Mouse (Mus musculus) ES-Bruce4 (cell line): Measurements from ENCODE around the gene Zfpm1. TPM values are rescaled to one million over a fixed set of nuclear protein-coding genes. Genes with fewer than 3 reads are reported as not detected.

Experiments used
- H3K27ac ChIP-seq: 2 replicates; pipeline ENCODE4 v1.5.1; 2012; ENCODE audit warnings: low read length, inconsistent platforms; ENCODE audit not compliant: insufficient read depth
- H3K27me3 ChIP-seq: 2 replicates; pipeline ENCODE4 v1.6.1; 2012; ENCODE audit warnings: mild to moderate bottlenecking, low read length, inconsistent platforms; ENCODE audit not compliant: control insufficient read depth, poor library complexity, insufficient read depth, severe bottlenecking
- H3K36me3 ChIP-seq: 2 replicates; pipeline ENCODE4 v1.6.1; 2012; ENCODE audit warnings: inconsistent platforms, mild to moderate bottlenecking, low read length, moderate library complexity; ENCODE audit not compliant: control insufficient read depth, poor library complexity, insufficient read depth, severe bottlenecking
- H3K4me1 ChIP-seq: one replicate; pipeline ENCODE4 v1.8.1; 2011; ENCODE audit warnings: low read length; ENCODE audit not compliant: control insufficient read depth, insufficient read depth
- H3K4me3 ChIP-seq: 2 replicates; pipeline ENCODE4 v1.5.1; 2011; ENCODE audit warnings: low read depth, mild to moderate bottlenecking, low read length
- H3K9ac ChIP-seq: 2 replicates; pipeline ENCODE4 v1.6.1; 2012; ENCODE audit warnings: low read depth, mild to moderate bottlenecking, inconsistent platforms; ENCODE audit not compliant: poor library complexity, severe bottlenecking
- H3K9me3 ChIP-seq: replicated peaks from 2 replicates; pipeline ENCODE4 v1.6.1; 2012; ENCODE audit warnings: mild to moderate bottlenecking, low read length, inconsistent platforms; ENCODE audit not compliant: control insufficient read depth, poor library complexity, insufficient read depth, severe bottlenecking
- CTCF ChIP-seq: IDR thresholded peaks from one replicate; pipeline ENCODE4 v1.8.1; 2011; ENCODE audit warnings: low read depth, low read length
- EP300 ChIP-seq: IDR thresholded peaks from 2 replicates; pipeline ENCODE4 v1.6.1; 2011; ENCODE audit warnings: low read depth, low read length; ENCODE audit not compliant: insufficient read depth
- POLR2A ChIP-seq: IDR thresholded peaks from one replicate; pipeline ENCODE4 v1.8.1; 2011; ENCODE audit warnings: low read length; ENCODE audit not compliant: insufficient read depth
- polyA plus RNA-seq: library from polyadenylated mRNA; stranded (reverse); fragments of >200 nt; gene quantifications from 2 replicates; pipeline ENCODE4 v1.2.4, GENCODE M21; 2011; ENCODE audit warnings: low read depth; ENCODE audit not compliant: missing spikeins, insufficient read depth, insufficient read length

Zfpm1 gene
- polyA plus RNA-seq, 1 experiment, result 15.5 TPM

- TF ChIP-seq POLR2A, result no peak
- TF ChIP-seq EP300, result no peak
- no peak for TF ChIP-seq CTCF
- Histone ChIP-seq H3K9ac (no peak overlapping the region), H3K9me3 (no peaks in the 10 kb centered on the region), H3K27me3 (no peaks in the 10 kb centered on the region), H3K36me3 (no peaks in the 10 kb centered on the region), H3K4me3 (no peak overlapping the region), H3K27ac (no peak overlapping the region), H3K4me1 (peaks cover 4% of the 10 kb centered on the region)
Observed at GRCm38 (mm10) chr8:122342362-122342761, 60.4 kb downstream of the Zfpm1 start.

DNA sequence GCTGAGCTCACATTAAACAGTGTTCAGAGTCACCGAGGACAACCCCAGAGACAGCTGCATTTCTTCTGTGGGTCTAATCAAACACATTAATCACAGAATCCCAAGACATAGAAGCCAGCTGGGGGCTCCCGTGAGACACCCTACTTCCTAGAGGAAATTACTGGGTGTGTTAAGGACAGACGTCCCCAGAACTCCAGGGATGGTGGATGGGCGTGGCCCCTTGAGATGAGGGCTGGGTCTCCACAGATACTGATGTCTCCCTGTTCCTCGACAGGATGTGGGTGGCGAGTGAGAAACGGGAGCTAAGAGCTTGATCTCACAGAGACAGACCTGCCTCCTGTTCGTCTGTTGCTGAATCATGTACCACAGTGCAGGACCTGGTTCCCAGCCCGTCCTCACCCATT is 60.9 kb downstream of the Zfpm1 start:
- H3K4me1 ChIP-seq, result peaks cover 4% of the 10 kb centered on the region
- no peak overlapping the region for H3K9ac ChIP-seq
- H3K4me3 ChIP-seq, result no peak overlapping the region
- no peaks in the 10 kb centered on the region for H3K36me3 ChIP-seq
- H3K27me3 ChIP-seq, result no peaks in the 10 kb centered on the region
- TF ChIP-seq POLR2A (no peak), CTCF (no peak), EP300 (no peak)
- H3K9me3 ChIP-seq, result no peaks in the 10 kb centered on the region
- no peak overlapping the region for H3K27ac ChIP-seq

DNA sequence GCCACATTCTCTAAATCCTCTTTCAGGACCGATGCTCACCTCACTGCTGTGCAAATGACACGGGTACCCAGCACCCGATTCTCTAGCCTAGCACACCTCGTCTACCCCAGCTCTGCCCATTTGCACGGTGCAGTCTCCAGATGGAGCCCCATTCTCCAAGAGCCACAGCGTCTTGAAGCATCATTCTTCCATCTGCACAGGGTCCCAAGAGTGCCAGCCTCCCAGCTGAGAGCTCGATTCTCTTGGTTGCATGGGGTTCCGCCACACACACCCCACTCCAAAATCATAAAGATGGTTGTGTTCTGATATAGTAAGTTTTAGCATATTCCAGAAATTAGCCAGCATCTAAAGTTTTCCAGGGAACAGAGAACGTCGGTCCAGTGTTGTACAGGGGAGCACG is 61.4 kb downstream of the Zfpm1 start:
- H3K36me3 ChIP-seq, result no peaks in the 10 kb centered on the region
- no peaks in the 10 kb centered on the region for H3K27me3 ChIP-seq
- H3K9ac ChIP-seq, result peak overlapping the region; percentile 38
- H3K9me3 ChIP-seq, result no peaks in the 10 kb centered on the region
- peak overlapping the region; percentile 9; the same call in 1 of the 2 replicates for H3K27ac ChIP-seq
- TF ChIP-seq CTCF (no peak), POLR2A (no peak), EP300 (no peak)
- peaks cover 4% of the 10 kb centered on the region for H3K4me1 ChIP-seq
- H3K4me3 ChIP-seq, result peak overlapping the region; percentile 37

- no peaks in the 10 kb centered on the region for H3K27me3 ChIP-seq
- H3K9ac ChIP-seq, result peak overlapping the region; percentile 38
- H3K9me3 ChIP-seq, result no peaks in the 10 kb centered on the region
- peak overlapping the region; percentile 37 for H3K4me3 ChIP-seq
- TF ChIP-seq CTCF (no peak), POLR2A (no peak), EP300 (no peak)
- no peaks in the 10 kb centered on the region for H3K36me3 ChIP-seq
- peaks cover 4% of the 10 kb centered on the region for H3K4me1 ChIP-seq
- H3K27ac ChIP-seq, result peak overlapping the region; percentile 49
Observed at GRCm38 (mm10) chr8:122343758-122344157, 61.8 kb downstream of the Zfpm1 start.

DNA sequence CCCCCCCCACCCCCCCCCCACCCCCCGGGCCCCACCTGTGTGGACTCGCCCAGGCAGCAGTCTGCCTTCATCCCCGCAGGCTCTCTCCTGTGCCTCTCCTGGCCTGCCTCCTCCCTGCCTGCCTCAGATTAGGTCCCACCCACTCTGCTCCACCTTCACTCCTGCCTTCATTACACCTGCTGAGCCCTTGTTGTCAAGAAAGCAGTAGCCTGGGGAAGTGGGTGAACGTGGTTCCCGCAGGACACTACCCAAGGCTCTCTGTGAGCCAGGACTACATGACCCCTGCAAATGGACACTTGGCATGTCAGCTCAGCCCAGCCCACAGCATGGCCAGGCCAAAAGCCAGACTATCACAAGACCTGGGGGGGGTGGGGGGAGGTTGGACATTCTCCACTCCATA is 62.3 kb downstream of the Zfpm1 start:
- H3K36me3 ChIP-seq, result no peaks in the 10 kb centered on the region
- no peaks in the 10 kb centered on the region for H3K27me3 ChIP-seq
- H3K9me3 ChIP-seq, result no peaks in the 10 kb centered on the region
- TF ChIP-seq EP300, result peak; percentile 72; the same call in 1 of the 2 replicates
- TF ChIP-seq POLR2A, result no peak
- TF ChIP-seq CTCF, result no peak
- H3K4me1 ChIP-seq, result peaks cover 4% of the 10 kb centered on the region
- H3K9ac ChIP-seq, result peak overlapping the region; percentile 38
- peak overlapping the region; percentile 73 for H3K27ac ChIP-seq
- peak overlapping the region; percentile 32; the same call in 1 of the 2 replicates for H3K4me3 ChIP-seq

GRCm38 (mm10) chr8:122345181-122346095 is 63.5 kb downstream of the Zfpm1 start:
- H3K27me3 ChIP-seq, result no peaks in the 10 kb centered on the region
- no peak overlapping the region for H3K4me3 ChIP-seq
- TF ChIP-seq CTCF (no peak), POLR2A (no peak), EP300 (no peak)
- H3K9ac ChIP-seq, result peak overlapping the region; percentile 13; the same call in 1 of the 2 replicates
- H3K4me1 ChIP-seq, result peaks cover 5% of the 10 kb centered on the region
- no peaks in the 10 kb centered on the region for H3K9me3 ChIP-seq
- H3K27ac ChIP-seq, result no peak overlapping the region
- H3K36me3 ChIP-seq, result no peaks in the 10 kb centered on the region
